In the genomic region with DNA sequence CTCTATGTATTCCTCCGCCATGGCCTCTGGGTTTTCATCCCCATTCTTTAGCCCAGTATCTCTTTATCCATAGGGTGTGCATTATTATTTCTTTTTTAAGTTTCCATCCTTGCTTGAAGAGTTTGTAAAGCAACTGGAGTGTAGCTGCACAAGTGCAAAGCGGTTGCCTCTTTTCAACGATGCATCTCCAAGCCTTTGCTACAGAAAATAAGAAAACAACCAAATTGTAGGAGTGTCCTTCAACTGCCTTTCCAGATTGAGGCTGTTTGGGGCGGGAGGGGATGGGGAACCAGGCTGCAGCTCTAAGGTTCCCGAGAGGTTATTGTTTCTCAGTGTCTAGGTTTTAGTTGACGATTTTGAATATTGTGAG, we compare ENCODE assay signal across 8 mouse cellular contexts. TPM values are rescaled to one million over a fixed set of nuclear protein-coding genes. Genes with fewer than 3 reads are reported as not detected.
DNase-seq lines count a peak whose midpoint lies in the region; ATAC-seq and TF ChIP-seq lines count a peak whose summit lies in the region.

No protein-coding gene starts in this region.

- no peak for DNase-seq in heart, postnatal 14 days
- no peak for DNase-seq in forebrain, embryonic 14.5 days (ENCODE audit: low spot score)
- DNase-seq in gastrocnemius, adult 18-20 months (ENCODE audit: low spot score) = no peak
- DNase-seq in frontal cortex, adult 2 months (ENCODE audit: extremely low spot score in 1 of 2, low spot score in 1 of 2) = no peak
- no peak for DNase-seq in MN1 (ENCODE audit: low spot score)

- H3K4me2 ChIP-seq in heart, embryonic 12.5 days = peak overlapping the region; percentile 57
- H3K4me2 ChIP-seq in forebrain, embryonic 14.5 days (ENCODE audit: low read length) = peak overlapping the region; percentile 63
- H3K4me2 ChIP-seq in liver, embryonic 15.5 days = peak overlapping the region; percentile 64

- no peaks in the 10 kb centered on the region for H3K9me3 ChIP-seq in heart, embryonic 12.5 days (replicated peaks)
- no peaks in the 10 kb centered on the region for H3K9me3 ChIP-seq in E14TG2a.4 (ENCODE audit: low read length)
- no peaks in the 10 kb centered on the region for H3K9me3 ChIP-seq in forebrain, embryonic 14.5 days (replicated peaks; ENCODE audit: control insufficient read depth, low read length)
- no peaks in the 10 kb centered on the region for H3K9me3 ChIP-seq in liver, embryonic 15.5 days (replicated peaks)

- H3K4me3 ChIP-seq in heart, embryonic 12.5 days = peak overlapping the region; percentile 87
- H3K4me3 ChIP-seq in E14TG2a.4 (replicated peaks; ENCODE audit: low read length) = peak overlapping the region; percentile 87
- H3K4me3 ChIP-seq in forebrain, embryonic 14.5 days (ENCODE audit: low read depth, low read length) = peak overlapping the region; percentile 61
- H3K4me3 ChIP-seq in liver, embryonic 15.5 days (replicated peaks) = peak overlapping the region; percentile 77

- peaks cover 20% of the 10 kb centered on the region; the same call in 1 of the 2 replicates for H3K27me3 ChIP-seq in heart, embryonic 12.5 days (replicated peaks)
- H3K27me3 ChIP-seq in E14TG2a.4 (ENCODE audit: insufficient read depth, low read length) = no peaks in the 10 kb centered on the region; the same call in 1 of the 2 replicates
- 0 out of 2 replicates have a peak, but pooled peaks cover 2% of the 10 kb centered on the region for H3K27me3 ChIP-seq in forebrain, embryonic 14.5 days (replicated peaks; ENCODE audit: control insufficient read depth, insufficient read depth, low read length)
- H3K27me3 ChIP-seq in liver, embryonic 15.5 days = no peaks in the 10 kb centered on the region

- ATAC-seq in heart, embryonic 12.5 days (ENCODE audit: insufficient number of reproducible peaks, low FRiP score) = no peak
- peak; percentile 30; the same call in 1 of the 2 replicates for ATAC-seq in forebrain, embryonic 14.5 days
- no peak for ATAC-seq in liver, embryonic 15.5 days (ENCODE audit: insufficient read depth)

- intact Hi-C loops in heart, postnatal 14 days (cut with DNase I) = loop anchor here (10.0 kb wide), 1 partner anchor 106 kb away; a partner anchor contains a TSS

- TF ChIP-seq CTCF in E14TG2a.4 (conservative IDR thresholded peaks at IDR 0.05; ENCODE audit: low read length) = no peak

- peaks cover 8% of the 10 kb centered on the region for H3K36me3 ChIP-seq in heart, embryonic 12.5 days
- peaks cover 19% of the 10 kb centered on the region for H3K36me3 ChIP-seq in E14TG2a.4 (ENCODE audit: insufficient read depth, low read length)
- H3K36me3 ChIP-seq in forebrain, embryonic 14.5 days (ENCODE audit: control insufficient read depth, insufficient read depth, low read length) = 0 out of 2 replicates have a peak, but pooled peaks cover 4% of the 10 kb centered on the region
- peaks cover 19% of the 10 kb centered on the region for H3K36me3 ChIP-seq in liver, embryonic 15.5 days (replicated peaks)

- peak overlapping the region; percentile 96 for H3K9ac ChIP-seq in heart, embryonic 12.5 days
- H3K9ac ChIP-seq in forebrain, embryonic 14.5 days (ENCODE audit: low read length) = peak overlapping the region; percentile 85
- peak overlapping the region; percentile 79 for H3K9ac ChIP-seq in liver, embryonic 15.5 days

- 14% methylated on average over 6 of the region's 6 CpGs for WGBS in heart, embryonic 12.5 days
- 30% methylated on average over 6 of the region's 6 CpGs for WGBS in forebrain, embryonic 14.5 days
- WGBS in liver, embryonic 15.5 days (ENCODE audit: insufficient replicate concordance) = 10% methylated on average over 6 of the region's 6 CpGs

- H3K4me1 ChIP-seq in heart, embryonic 12.5 days (replicated peaks) = 0 out of 2 replicates have a peak, but pooled peaks cover 4% of the 10 kb centered on the region
- H3K4me1 ChIP-seq in E14TG2a.4 (replicated peaks; ENCODE audit: low read depth, low read length) = peaks cover 47% of the 10 kb centered on the region
- H3K4me1 ChIP-seq in forebrain, embryonic 14.5 days (ENCODE audit: control insufficient read depth, insufficient read depth, low read length) = no peaks in the 10 kb centered on the region
- peaks cover 12% of the 10 kb centered on the region for H3K4me1 ChIP-seq in liver, embryonic 15.5 days (replicated peaks)

- peak overlapping the region; percentile 87 for H3K27ac ChIP-seq in heart, embryonic 12.5 days (ENCODE audit: poor library complexity, severe bottlenecking)
- peak overlapping the region; percentile 84; the same call in 1 of the 2 replicates for H3K27ac ChIP-seq in forebrain, embryonic 14.5 days (ENCODE audit: low read depth, low read length)
- peak overlapping the region; percentile 86; the same call in 1 of the 2 replicates for H3K27ac ChIP-seq in liver, embryonic 15.5 days (replicated peaks)

RNA-seq across cellular contexts. Expression of a gene that starts 1.3 kb away (rescaled TPM):
- 119 and 127 TPM in 2 replicates for polyA plus RNA-seq in heart, embryonic 12.5 days (2016; fragmentation: Nextera tagmentation; extraction: Ambion mirVana)
- total RNA-seq in heart, postnatal 14 days (2021) = 10 to 100 TPM; 80.1 to 89.4 TPM
- polyA plus RNA-seq in forebrain, embryonic 14.5 days (2014; fragmentation: Nextera tagmentation; extraction: Ambion mirVana) = 204 and 254 TPM in 2 replicates
- polyA plus RNA-seq in liver, embryonic 15.5 days (2015; fragmentation: Nextera tagmentation; extraction: Ambion mirVana) = 48.3 and 49.4 TPM in 2 replicates
- total RNA-seq in gastrocnemius, adult 18-20 months (2021) = 10 to 100 TPM; 64.7 to 74.0 TPM
- polyA plus RNA-seq in frontal cortex, adult 2 months (2012; rRNA removed) = 360 and 403 TPM in 2 replicates
